Mouse (Mus musculus): Measurements from ENCODE around the gene Tgfa.

Tgfa gene

GRCm38 (mm10) chr6:86232367-86232766, 37.3 kb downstream of the Tgfa start:
- no peak for DNase-seq (ENCODE audit: low spot score)

DNA sequence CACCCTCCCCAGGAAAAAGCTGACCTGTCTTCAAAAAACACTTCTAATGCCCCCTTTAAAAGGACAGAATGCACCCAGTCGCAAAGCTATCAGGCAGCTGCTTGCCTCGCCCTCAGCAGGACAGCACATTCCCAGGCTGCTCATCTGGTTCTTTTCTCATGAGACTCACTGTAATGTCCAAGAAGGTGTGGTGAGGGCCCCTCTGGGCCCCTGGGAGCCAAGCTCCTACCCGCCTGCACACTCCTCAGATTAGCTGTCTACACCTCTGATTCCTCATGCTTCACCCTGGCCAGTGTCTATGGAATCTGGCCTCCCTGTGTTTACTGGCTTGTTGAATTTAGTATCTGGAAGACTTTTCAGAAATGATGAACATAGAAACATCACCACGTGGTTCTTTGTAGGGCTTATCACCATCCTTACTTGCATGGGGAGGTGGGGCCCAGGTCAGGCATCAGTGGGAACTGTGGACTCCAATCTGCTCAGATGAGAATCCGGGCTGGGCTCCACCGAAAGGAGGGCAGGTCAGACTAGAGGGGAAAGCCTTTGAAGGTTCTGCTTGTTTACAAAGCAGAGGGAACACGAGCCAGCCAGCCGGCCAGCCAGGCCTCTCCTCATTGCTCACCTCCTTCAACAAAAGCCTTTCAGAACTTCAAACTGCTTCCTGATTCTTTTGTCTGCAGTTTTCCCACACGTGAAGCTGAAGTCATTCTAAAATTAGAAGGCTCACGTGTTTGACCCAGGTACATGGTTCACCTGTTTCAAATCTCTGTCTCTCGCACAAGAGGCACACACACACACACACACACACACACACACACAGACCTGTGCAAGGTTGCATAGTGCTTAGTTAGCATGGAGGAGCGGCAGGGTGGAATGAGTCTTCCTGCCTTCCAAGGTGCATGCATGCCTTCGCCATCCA, 38.7 kb downstream of the Tgfa start:
- peak; percentile 66 for DNase-seq (ENCODE audit: low spot score)

GRCm38 (mm10) chr6:86244866-86245265, 49.8 kb downstream of the Tgfa start:
- DNase-seq (ENCODE audit: low spot score): no peak

DNA sequence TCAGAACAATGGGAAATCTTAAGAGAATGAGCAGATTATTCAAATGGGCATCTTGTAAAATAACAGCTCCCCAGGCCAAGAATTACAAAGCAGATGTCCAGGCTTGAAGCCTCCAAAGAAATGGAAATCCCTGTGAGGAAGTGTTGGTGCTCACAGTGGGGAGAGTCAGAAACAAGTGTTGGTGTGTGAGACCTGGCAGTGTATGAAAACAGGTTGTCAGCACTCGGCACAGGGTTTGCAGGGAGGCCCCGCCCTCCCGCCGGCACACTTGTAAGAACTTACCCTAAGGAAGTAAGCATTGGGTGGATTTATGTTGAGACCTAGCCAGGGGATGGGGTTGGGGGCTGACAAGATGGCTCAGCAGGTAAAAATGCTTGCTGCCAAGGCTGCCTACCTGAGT, 50.9 kb downstream of the Tgfa start:
- DNase-seq (ENCODE audit: low spot score): no peak

DNA sequence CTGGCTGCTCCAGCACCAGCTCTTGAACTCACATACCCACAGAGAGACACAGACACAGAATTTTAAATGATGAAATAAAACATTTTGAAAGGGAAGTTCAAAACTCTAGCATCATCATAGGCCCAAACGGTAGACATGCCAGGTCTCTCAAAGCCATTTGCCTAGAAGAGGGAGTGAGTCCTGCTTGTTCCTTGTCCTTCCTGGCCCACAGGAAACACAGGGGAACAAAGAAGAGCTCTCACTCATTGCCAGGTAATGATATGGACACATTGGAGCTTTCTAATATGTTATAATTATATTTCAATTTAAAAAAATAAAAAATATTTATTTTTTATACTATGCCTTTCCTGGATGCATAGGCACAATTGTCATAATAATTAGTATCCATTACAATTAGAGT, 53.5 kb downstream of the Tgfa start:
- no peak for DNase-seq (ENCODE audit: low spot score)

- no peak for DNase-seq (ENCODE audit: low spot score)
Measured at GRCm38 (mm10) chr6:86249042-86249441, 54.0 kb downstream of the Tgfa start.

DNA sequence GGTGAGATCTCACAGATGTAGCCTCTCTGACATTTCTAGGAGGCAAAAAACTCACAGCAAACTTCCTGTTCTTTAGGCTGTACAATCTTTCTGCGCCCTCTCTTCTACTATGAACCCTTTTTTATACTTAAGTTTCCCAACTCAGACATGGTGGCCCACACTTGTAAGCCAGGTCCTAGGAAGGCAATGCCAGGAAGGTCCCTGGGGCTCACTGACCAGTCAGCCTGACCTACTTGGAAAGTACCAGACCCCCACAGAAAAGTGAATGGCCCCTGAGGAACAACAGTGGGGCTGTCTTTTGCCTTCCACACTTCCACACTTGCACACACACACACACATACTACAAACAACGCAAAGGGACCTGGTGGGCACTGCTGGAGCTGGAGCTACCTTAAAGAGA, 55.2 kb downstream of the Tgfa start:
- no peak for DNase-seq (ENCODE audit: low spot score)

GRCm38 (mm10) chr6:86250830-86251229, 55.8 kb downstream of the Tgfa start:
- DNase-seq (ENCODE audit: low spot score): no peak

DNA sequence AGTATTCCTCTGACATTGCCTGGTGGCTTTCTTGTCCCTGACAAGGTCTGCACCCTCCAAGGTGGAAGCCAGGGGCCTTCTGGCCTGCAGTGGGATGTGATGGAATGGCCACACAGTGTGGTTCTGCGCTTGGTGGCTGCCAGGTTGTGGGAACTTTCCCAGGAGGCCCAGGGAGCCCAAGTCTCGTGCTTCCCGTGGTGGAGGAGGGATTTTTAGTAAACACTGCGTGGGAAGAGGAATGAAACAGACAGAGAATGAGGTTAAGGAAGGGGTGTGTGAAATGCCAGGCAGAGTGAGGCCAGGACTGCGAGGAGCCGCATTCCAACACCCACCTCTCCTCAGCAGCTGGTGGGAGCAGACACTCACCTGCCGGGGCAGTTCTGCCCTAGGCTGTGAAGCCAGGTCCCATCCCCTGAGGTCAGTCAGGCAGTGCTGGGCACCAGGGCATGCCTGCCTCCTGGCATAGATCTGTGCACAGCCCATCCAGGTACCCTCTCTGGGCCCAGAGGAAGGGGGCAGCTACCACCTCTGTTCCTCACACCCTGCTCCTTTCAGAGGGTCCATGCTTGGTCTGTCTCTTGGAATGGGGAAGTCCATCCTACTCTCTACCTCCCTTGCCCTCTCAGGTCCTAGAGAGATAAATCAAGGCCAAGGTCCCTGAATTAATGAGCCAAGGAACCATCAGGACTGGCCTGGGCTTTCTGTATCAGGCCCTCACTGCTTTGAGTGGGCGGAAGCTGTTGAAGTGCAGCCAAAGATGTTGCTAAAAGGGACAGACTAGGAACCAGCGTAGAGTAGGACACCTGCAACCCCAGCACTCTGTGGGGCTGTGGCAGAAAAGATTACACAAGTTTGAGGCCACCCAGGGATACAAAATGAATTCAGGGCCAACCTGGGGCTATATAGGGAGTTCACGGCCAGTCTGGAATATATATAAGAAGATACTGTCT, 57.4 kb downstream of the Tgfa start:
- no peak for DNase-seq (ENCODE audit: low spot score)

DNA sequence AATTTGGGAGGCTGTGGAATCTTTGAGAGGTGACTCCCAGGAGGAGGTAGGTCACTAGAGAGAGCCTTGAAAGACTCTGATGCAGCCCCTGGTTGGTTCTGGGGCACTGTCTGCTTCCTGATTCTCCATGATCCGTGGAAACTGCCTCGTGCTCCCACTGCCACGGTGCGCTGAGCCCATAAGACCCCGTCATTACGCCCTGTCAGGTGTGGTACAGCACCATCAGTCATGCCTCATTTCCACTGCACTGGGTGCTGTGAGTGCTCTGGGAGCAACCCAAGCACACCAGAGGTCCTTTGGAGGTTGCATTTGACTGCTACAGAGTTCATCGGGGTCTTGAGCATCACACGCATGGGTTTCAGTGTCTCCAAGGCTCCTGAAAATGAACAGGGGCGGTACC, 60.9 kb downstream of the Tgfa start:
- no peak for DNase-seq (ENCODE audit: low spot score)

- no peak for DNase-seq (ENCODE audit: low spot score)
Measured at GRCm38 (mm10) chr6:86259242-86259641, 64.2 kb downstream of the Tgfa start.

- DNase-seq (ENCODE audit: low spot score): no peak
Measured at GRCm38 (mm10) chr6:86260322-86261050, 65.5 kb downstream of the Tgfa start.

DNA sequence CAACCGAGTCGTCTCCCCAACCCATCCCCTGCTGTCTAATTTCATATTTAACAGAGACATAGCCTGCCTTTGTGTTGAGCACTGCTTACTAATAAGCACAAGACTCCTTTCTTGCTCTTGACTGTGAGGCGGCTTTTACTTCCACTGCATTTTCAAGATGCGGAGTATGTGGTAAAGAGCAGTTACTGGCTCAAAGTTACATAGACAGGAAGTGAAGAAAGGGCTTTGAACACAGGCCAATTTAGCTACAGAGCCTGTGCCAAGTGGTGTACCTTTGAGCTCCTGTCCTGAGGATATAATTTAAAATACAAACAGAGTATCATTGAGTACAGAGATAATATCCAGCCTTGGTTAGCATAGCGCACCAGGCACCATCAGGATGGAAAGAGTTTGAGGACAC, 71.8 kb downstream of the Tgfa start:
- DNase-seq (ENCODE audit: low spot score): no peak

- DNase-seq (ENCODE audit: low spot score): no peak
Measured at GRCm38 (mm10) chr6:86270373-86271068, 75.5 kb downstream of the Tgfa start.

DNA sequence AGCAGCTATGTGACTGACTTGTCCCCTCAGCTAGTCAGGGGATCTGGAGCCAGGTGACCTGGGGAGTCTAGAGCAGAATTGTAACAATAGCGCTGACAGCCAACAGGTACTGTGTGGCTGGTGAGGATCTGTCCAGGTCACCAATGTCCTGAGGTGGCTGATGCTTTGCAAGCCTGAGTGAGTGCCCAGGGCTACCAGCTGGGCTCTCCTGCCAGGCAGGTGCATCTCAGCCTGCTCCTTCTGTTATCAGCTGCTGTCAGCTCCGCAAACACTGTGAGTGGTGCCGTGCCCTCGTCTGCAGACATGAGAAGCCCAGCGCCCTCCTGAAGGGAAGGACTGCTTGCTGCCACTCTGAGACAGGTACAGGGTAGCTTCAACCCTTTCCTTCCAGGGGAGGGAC, 76.1 kb downstream of the Tgfa start:
- DNase-seq (ENCODE audit: low spot score): no peak

- no peak for DNase-seq (ENCODE audit: low spot score)
Measured at GRCm38 (mm10) chr6:86275704-86276103, 80.7 kb downstream of the Tgfa start.

DNA sequence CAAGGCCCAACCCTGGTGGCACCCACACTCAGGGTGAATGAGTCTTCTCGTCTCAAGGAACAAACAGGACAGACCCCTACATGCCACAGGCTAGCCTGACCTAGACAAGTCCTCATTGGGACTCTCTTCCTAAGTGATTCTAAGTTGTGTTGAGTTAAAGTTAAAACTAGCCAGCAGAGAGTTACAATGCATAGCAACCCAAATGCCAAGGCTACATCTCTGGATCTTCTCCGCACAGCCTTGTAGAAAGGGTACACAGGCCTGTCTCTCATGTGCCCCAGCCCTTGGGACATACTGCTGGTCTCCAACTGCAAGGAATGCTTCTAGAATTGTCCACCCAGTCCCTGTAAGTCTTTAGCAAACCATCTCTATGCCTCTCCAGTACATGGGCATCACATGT, 81.8 kb downstream of the Tgfa start:
- no peak for DNase-seq (ENCODE audit: low spot score)

DNA sequence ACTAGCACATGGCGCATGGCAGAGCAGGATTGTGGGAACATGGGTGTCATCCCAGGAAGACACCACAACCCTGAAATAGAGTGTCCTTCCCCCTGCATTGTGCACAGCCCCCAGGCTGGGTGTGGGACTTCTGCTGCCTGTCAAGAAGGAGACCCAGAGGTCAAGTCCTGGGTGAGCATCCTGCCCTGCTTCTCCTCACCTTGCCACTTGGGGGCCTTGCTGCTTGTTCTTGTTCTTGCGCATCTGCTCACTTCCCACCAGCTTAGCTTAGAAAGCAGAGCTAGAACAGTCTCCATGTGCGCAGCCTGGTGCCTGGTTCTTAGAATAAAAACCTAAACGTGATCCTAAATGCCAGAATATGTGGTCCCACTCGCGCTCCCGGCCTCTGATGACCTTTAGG, 82.6 kb downstream of the Tgfa start:
- DNase-seq (ENCODE audit: low spot score): no peak

- DNase-seq (ENCODE audit: low spot score): no peak
Measured at GRCm38 (mm10) chr6:86281573-86282210, 86.7 kb downstream of the Tgfa start.

DNA sequence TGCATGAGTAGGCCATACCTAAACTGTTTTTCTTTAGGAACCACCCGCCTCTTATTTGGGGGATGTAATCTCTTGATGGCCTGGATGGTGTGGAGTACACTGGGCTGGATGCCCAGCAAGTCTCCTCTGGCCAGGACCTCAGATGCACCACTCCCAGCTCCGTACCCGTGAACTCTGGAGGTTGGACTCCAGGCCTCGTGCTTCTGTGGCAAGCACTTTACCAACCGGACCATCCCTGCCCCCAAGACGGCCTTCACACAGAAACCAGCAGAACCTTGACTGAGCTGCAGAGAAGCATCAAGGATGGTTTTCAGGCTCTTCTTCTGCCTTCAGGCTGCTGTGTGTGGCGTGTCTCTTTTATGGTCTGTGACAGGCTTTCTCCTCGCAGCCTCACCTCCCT, 98.3 kb downstream of the Tgfa start:
- no peak for DNase-seq (ENCODE audit: low spot score)

DNA sequence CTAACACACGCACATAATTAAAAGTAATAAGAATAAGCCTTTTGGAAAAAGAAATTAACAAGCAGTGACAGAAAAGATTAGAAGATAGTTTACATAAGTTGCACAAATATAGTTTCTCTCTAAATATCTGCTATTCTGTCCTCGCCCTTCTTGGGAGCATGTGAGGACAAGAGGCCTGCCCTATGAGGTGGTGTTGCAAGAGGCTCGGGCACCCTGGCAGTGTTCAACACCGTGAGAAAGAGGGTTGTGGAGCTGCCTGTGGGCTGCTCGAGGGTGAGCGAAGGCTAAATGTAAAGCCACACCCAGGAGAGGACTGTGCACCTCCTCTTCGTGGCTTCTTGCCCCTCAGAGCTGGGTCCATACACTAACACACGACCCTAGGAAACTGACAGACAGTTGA, 100.4 kb downstream of the Tgfa start:
- no peak for DNase-seq (ENCODE audit: low spot score)

All from yolk sac, embryonic 10.5 days (tissue).